In the genomic region with DNA sequence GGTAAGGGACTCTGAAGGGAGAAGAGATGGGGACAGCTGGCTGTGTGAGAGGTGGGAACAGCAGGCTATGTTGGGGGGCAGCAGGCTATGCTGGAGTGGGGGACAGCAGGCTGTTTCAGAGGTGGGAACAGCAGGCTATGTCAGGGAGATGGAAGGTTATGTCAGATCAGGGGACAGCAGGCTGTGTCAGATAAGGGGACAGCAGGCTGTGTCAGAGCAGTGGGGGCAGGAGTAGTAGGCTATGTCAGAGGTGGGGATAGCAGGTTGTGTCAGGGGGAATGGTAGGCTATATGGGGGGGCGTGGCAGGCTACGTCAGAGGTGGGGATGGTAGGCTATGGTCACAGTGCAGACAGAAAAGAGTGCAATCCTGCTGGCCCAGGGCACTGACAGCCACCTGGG, we compare ENCODE assay signal across 16 mouse cellular contexts. TPM values are rescaled to one million over a fixed set of nuclear protein-coding genes. Genes with fewer than 3 reads are reported as not detected.
DNase-seq lines count a peak whose midpoint lies in the region; ATAC-seq lines count a peak whose summit lies in the region.
"Had no signal": no experiment of that assay in that cellular context is flagged by ENCODE, and none has a peak within 500 bp of the region (broad histone marks: within the 10 kb centered on the region; RNA-seq: fewer than 3 reads in every experiment).

No protein-coding gene starts in this region.

- intact Hi-C loops in heart, postnatal 25 days (cut with DNase I), result no loop called here
- intact Hi-C loops in left cerebral cortex, postnatal 10 days (cut with DNase I), result no loop called here

- no peak overlapping the region for H3K4me3 ChIP-seq in heart, embryonic 10.5 days
- no peak overlapping the region for H3K4me3 ChIP-seq in midbrain, embryonic 12.5 days
- H3K4me3 ChIP-seq in midbrain, embryonic 10.5 days, result no peak overlapping the region
- no peak overlapping the region for H3K4me3 ChIP-seq in liver, embryonic 13.5 days (replicated peaks)
- H3K4me3 ChIP-seq in midbrain, embryonic 16.5 days (ENCODE audit: low read depth, low read length), result no peak overlapping the region
- H3K4me3 ChIP-seq: neural tube, embryonic 12.5 days had no signal

- no peaks in the 10 kb centered on the region for H3K27me3 ChIP-seq in heart, embryonic 10.5 days (ENCODE audit: insufficient read depth, poor library complexity, severe bottlenecking)
- H3K27me3 ChIP-seq in midbrain, embryonic 12.5 days, result peaks cover 2% of the 10 kb centered on the region; the same call in 1 of the 2 replicates
- H3K27me3 ChIP-seq in midbrain, embryonic 10.5 days (ENCODE audit: low read depth, poor library complexity, severe bottlenecking), result no peaks in the 10 kb centered on the region
- no peaks in the 10 kb centered on the region for H3K27me3 ChIP-seq in liver, embryonic 13.5 days
- no peaks in the 10 kb centered on the region for H3K27me3 ChIP-seq in midbrain, embryonic 16.5 days (ENCODE audit: control insufficient read depth, insufficient read depth, low read depth, low read length)
- H3K27me3 ChIP-seq: neural tube, embryonic 12.5 days had no signal

- H3K27ac ChIP-seq in heart, embryonic 10.5 days, result peak overlapping the region; percentile 37; the same call in 1 of the 2 replicates
- no peak overlapping the region for H3K27ac ChIP-seq in midbrain, embryonic 12.5 days (replicated peaks)
- no peak overlapping the region for H3K27ac ChIP-seq in midbrain, embryonic 10.5 days (replicated peaks)
- peak overlapping the region; percentile 84 for H3K27ac ChIP-seq in liver, embryonic 13.5 days
- H3K27ac ChIP-seq in midbrain, embryonic 16.5 days (ENCODE audit: low read length), result no peak overlapping the region
- H3K27ac ChIP-seq: hindbrain, embryonic 14.5 days; neural tube, embryonic 12.5 days had no signal

- H3K4me1 ChIP-seq in heart, embryonic 10.5 days, result peaks cover 56% of the 10 kb centered on the region
- peaks cover 3% of the 10 kb centered on the region; the same call in 1 of the 2 replicates for H3K4me1 ChIP-seq in midbrain, embryonic 12.5 days
- peaks cover 18% of the 10 kb centered on the region for H3K4me1 ChIP-seq in midbrain, embryonic 10.5 days
- H3K4me1 ChIP-seq in liver, embryonic 13.5 days (replicated peaks), result peaks cover 86% of the 10 kb centered on the region
- H3K4me1 ChIP-seq in midbrain, embryonic 16.5 days (ENCODE audit: control insufficient read depth, insufficient read depth, low read length), result no peaks in the 10 kb centered on the region; the same call in 1 of the 2 replicates

- 0 out of 2 replicates have a peak overlapping the region, but pooled peaks have one; percentile 11 for H3K9ac ChIP-seq in midbrain, embryonic 12.5 days (replicated peaks)
- H3K9ac ChIP-seq in liver, embryonic 13.5 days, result peak overlapping the region; percentile 34
- H3K9ac ChIP-seq in midbrain, embryonic 16.5 days (ENCODE audit: low read depth, low read length), result no peak overlapping the region
- H3K9ac ChIP-seq: hindbrain, embryonic 14.5 days; lung, embryonic 14.5 days; neural tube, embryonic 12.5 days had no signal

- WGBS in heart, embryonic 10.5 days, result 89% methylated on average over 2 of the region's 2 CpGs
- WGBS in midbrain, embryonic 12.5 days, result 86% methylated on average over 2 of the region's 2 CpGs
- 90% methylated on average over 2 of the region's 2 CpGs for WGBS in midbrain, embryonic 10.5 days
- 47% methylated on average over 2 of the region's 2 CpGs for WGBS in liver, embryonic 13.5 days (ENCODE audit: insufficient replicate concordance)
- WGBS in midbrain, embryonic 16.5 days, result 92% methylated on average over 2 of the region's 2 CpGs

- peak; percentile 92 for DNase-seq in heart, embryonic 10.5 days (ENCODE audit: low spot score)
- DNase-seq in heart, postnatal 25 days (ENCODE audit: low spot score), result no peak
- DNase-seq in midbrain, embryonic 10.5 days (ENCODE audit: low spot score), result no peak
- DNase-seq in liver, embryonic 13.5 days, result peak; percentile 81
- DNase-seq in left cerebral cortex, postnatal 10 days (ENCODE audit: extremely low spot score in 1 of 2, low spot score in 2 of 2), result no peak
- DNase-seq in urinary bladder, postnatal 25 days (ENCODE audit: low spot score), result no peak
- DNase-seq: cerebellum, postnatal 14 days; gastrocnemius, postnatal 25 days; left cerebral cortex, postnatal 4 days; lung, embryonic 14.5 days; thymus, postnatal 4 days had no signal

- no peaks in the 10 kb centered on the region for H3K9me3 ChIP-seq in heart, embryonic 10.5 days
- H3K9me3 ChIP-seq in midbrain, embryonic 12.5 days, result no peaks in the 10 kb centered on the region
- no peaks in the 10 kb centered on the region for H3K9me3 ChIP-seq in midbrain, embryonic 10.5 days (replicated peaks)
- no peaks in the 10 kb centered on the region for H3K9me3 ChIP-seq in liver, embryonic 13.5 days (replicated peaks)
- H3K9me3 ChIP-seq in midbrain, embryonic 16.5 days (replicated peaks; ENCODE audit: control insufficient read depth, low read length, poor library complexity, severe bottlenecking), result no peaks in the 10 kb centered on the region
- H3K9me3 ChIP-seq: neural tube, embryonic 12.5 days had no signal

- ATAC-seq in midbrain, embryonic 12.5 days (ENCODE audit: low FRiP score, low read depth), result no peak
- ATAC-seq in liver, embryonic 13.5 days (ENCODE audit: low read depth), result peak; percentile 89
- no peak for ATAC-seq in midbrain, embryonic 16.5 days
- ATAC-seq: intestine, embryonic 16.5 days had no signal

- H3K4me2 ChIP-seq in midbrain, embryonic 12.5 days (replicated peaks), result no peak overlapping the region
- peak overlapping the region; percentile 19 for H3K4me2 ChIP-seq in liver, embryonic 13.5 days
- H3K4me2 ChIP-seq in midbrain, embryonic 16.5 days (ENCODE audit: low read length), result no peak overlapping the region
- H3K4me2 ChIP-seq: hindbrain, embryonic 14.5 days; lung, embryonic 14.5 days; neural tube, embryonic 12.5 days had no signal

- no peaks in the 10 kb centered on the region for H3K36me3 ChIP-seq in heart, embryonic 10.5 days
- H3K36me3 ChIP-seq in midbrain, embryonic 12.5 days, result peaks cover 3% of the 10 kb centered on the region; the same call in 1 of the 2 replicates
- H3K36me3 ChIP-seq in midbrain, embryonic 10.5 days, result no peaks in the 10 kb centered on the region
- no peaks in the 10 kb centered on the region for H3K36me3 ChIP-seq in liver, embryonic 13.5 days
- no peaks in the 10 kb centered on the region; the same call in 1 of the 2 replicates for H3K36me3 ChIP-seq in midbrain, embryonic 16.5 days (ENCODE audit: control insufficient read depth, insufficient read depth, low read length)
- H3K36me3 ChIP-seq: neural tube, embryonic 12.5 days had no signal

RNA-seq across cellular contexts. Expression of a gene that starts 16.7 kb away (rescaled TPM):
- 13.0 and 15.8 TPM in 2 replicates for polyA plus RNA-seq in heart, embryonic 10.5 days (2016; fragmentation: Nextera tagmentation; extraction: Ambion mirVana)
- 10 to 100 TPM; 10.3 to 10.6 TPM for total RNA-seq in heart, postnatal 25 days (2021)
- polyA plus RNA-seq in midbrain, embryonic 12.5 days (2016; fragmentation: Nextera tagmentation; extraction: Ambion mirVana), result 22.8 and 23.6 TPM in 2 replicates
- 12.9 and 16.5 TPM in 2 replicates for polyA plus RNA-seq in midbrain, embryonic 10.5 days (2016; fragmentation: Nextera tagmentation; extraction: Ambion mirVana)
- polyA plus RNA-seq in liver, embryonic 13.5 days (2015; fragmentation: Nextera tagmentation; extraction: Ambion mirVana), result 3.9 and 4.9 TPM in 2 replicates
- 100 to 1,000 TPM in 1 of 2 experiments, 10 to 100 TPM in 1; 98.8 to 105 TPM for total RNA-seq in left cerebral cortex, postnatal 10 days (2021)
- polyA plus RNA-seq in midbrain, embryonic 16.5 days (2015; fragmentation: Nextera tagmentation; extraction: Ambion mirVana), result 53.4 and 56.3 TPM in 2 replicates

RNA-seq across cellular contexts. Expression of a gene that starts 49.4 kb away (rescaled TPM):
- polyA plus RNA-seq in heart, embryonic 10.5 days (2016; fragmentation: Nextera tagmentation; extraction: Ambion mirVana), result 0.43 and 1.2 TPM in 2 replicates
- 1 to 10 TPM; 6.1 to 7.0 TPM for total RNA-seq in heart, postnatal 25 days (2021)
- 0.23 TPM in 1 of 2 replicates, not detected in the other for polyA plus RNA-seq in midbrain, embryonic 12.5 days (2016; fragmentation: Nextera tagmentation; extraction: Ambion mirVana)
- 0.37 and 0.39 TPM in 2 replicates for polyA plus RNA-seq in midbrain, embryonic 10.5 days (2016; fragmentation: Nextera tagmentation; extraction: Ambion mirVana)
- 0.48 and 0.58 TPM in 2 replicates for polyA plus RNA-seq in liver, embryonic 13.5 days (2015; fragmentation: Nextera tagmentation; extraction: Ambion mirVana)
- total RNA-seq in left cerebral cortex, postnatal 10 days (2021), result under 1 TPM in 1 of 2 experiments, not detected in 1; 0.14 TPM
- polyA plus RNA-seq in midbrain, embryonic 16.5 days (2015; fragmentation: Nextera tagmentation; extraction: Ambion mirVana), result 0.36 and 0.47 TPM in 2 replicates

RNA-seq across cellular contexts. Expression of a gene that starts 54.0 kb away (rescaled TPM):
- polyA plus RNA-seq in heart, embryonic 10.5 days (2016; fragmentation: Nextera tagmentation; extraction: Ambion mirVana), result 15.6 and 15.7 TPM in 2 replicates
- total RNA-seq in heart, postnatal 25 days (2021), result 1 to 10 TPM; 7.6 to 7.7 TPM
- 17.8 and 18.5 TPM in 2 replicates for polyA plus RNA-seq in midbrain, embryonic 12.5 days (2016; fragmentation: Nextera tagmentation; extraction: Ambion mirVana)
- polyA plus RNA-seq in midbrain, embryonic 10.5 days (2016; fragmentation: Nextera tagmentation; extraction: Ambion mirVana), result 16.9 and 20.7 TPM in 2 replicates
- 6.7 and 7.0 TPM in 2 replicates for polyA plus RNA-seq in liver, embryonic 13.5 days (2015; fragmentation: Nextera tagmentation; extraction: Ambion mirVana)
- total RNA-seq in left cerebral cortex, postnatal 10 days (2021), result 10 to 100 TPM; 33.1 to 33.8 TPM
- polyA plus RNA-seq in midbrain, embryonic 16.5 days (2015; fragmentation: Nextera tagmentation; extraction: Ambion mirVana), result 31.0 and 32.4 TPM in 2 replicates

Comparison
In these comparisons a context has a peak if more than half of its experiments do, and no peak if none do; other contexts are left out.
1. DNase-seq: peak in heart, embryonic 10.5 days (single experiment) and liver, embryonic 13.5 days (single experiment); none in heart, postnatal 25 days (single experiment), midbrain, embryonic 10.5 days (single experiment), left cerebral cortex, postnatal 10 days (0 of 2) and urinary bladder, postnatal 25 days (single experiment).
2. H3K27ac ChIP-seq: peak in heart, embryonic 10.5 days (single experiment) and liver, embryonic 13.5 days (single experiment); none in midbrain, embryonic 12.5 days (single experiment), midbrain, embryonic 10.5 days (single experiment) and midbrain, embryonic 16.5 days (single experiment).